Mouse (Mus musculus) common myeloid progenitor, adult 5-6 weeks (primary cell): ENCODE measurements at regions not wholly inside any gene's neighbourhood (a gene's known extent, or its start where the extent isn't known, plus 50 kb on each side); places are given as distances from the start of the nearest gene placed in this dataset.
"Not testable (repeated sequence)": the region's sequence is repeated elsewhere in the genome, so short reads cannot be mapped to it uniquely, and the experiment has no call there.

Experiments used
- ATAC-seq: replicated peaks from 2 replicates; pipeline ENCODE4 v1.8.0; 2016; ENCODE audit warnings: low read depth, mild to moderate bottlenecking, moderate TSS enrichment, inconsistent platforms; ENCODE audit not compliant: poor library complexity, severe bottlenecking

DNA sequence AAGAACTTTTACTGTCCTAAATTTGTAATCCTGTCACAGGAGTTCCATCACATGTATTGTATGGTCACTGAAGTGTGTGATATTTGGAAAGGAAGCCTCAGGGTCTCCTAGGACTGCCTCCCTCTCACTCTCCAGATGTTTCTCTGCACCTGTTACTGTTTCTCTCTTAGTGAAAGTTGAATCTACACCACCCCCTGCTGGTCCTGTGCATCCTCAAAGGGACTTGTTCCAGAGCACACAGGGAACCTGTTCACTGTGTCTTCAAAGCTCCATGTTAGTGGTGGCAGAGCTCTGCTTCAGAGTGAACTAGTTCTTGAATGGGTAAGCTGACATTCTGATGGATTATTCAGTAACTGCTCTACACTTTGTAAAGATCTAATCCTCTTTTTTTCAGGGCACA lies 785.1 kb upstream of the Zfp386 start:
- not testable (repeated sequence) for ATAC-seq

DNA sequence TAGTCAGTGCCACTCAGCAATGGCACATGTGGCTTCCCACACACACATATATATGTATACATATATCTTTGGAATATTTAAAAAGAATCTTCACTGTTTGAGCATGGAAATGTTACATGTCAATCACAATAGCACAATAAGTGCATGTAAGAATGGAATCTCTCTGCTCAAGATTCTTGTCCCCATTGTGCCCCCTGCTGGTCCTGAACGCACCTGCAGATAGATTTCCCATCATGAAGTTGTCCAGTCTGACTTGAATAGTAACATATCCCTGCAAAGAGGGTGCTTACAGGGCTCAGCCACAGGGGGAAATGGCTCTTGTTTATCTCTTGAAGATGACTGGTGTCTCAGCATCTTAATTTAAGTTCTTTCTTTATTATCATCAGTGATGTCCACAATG lies 770.8 kb upstream of the Zfp386 start:
- ATAC-seq = not testable (repeated sequence)

DNA sequence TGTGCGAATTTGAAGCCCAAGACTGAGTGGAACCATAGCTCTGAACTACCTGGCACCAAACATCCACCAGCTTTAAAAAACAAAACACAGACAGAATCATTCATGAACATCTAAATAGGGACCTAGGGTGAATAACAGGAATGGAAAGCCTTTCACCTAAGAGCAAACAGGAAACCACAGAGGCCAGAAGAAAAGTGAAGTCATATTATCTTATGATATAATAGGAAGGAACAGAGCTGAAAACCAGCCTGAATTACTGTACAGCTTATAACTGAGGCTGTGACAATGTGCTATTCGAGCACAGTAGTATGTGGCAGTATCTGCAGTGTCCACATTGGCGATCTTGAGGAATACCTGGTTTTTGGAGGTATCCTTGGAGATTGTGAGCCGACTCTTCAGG lies 753.8 kb upstream of the Zfp386 start:
- ATAC-seq = peak; percentile 66

DNA sequence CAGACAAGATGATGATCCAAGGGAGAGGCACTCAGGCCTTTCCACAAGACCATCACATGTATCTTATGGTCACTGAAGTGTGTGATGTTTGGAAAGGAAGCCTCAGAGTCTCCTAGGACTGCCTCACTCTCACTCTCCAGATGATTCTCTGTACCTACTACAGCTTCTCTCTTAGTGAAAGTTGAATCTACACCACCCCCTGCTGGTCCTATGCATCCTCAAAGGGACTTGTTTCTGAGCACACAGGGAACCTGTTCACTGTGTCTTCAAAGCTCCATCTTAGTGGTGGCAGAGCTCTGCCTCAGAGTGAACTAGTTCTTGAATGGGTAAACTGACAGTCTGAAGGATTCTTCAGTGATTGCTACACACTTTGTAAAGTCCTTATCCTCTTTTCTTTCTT lies 749.5 kb upstream of the Zfp386 start:
- ATAC-seq = not testable (repeated sequence)

DNA sequence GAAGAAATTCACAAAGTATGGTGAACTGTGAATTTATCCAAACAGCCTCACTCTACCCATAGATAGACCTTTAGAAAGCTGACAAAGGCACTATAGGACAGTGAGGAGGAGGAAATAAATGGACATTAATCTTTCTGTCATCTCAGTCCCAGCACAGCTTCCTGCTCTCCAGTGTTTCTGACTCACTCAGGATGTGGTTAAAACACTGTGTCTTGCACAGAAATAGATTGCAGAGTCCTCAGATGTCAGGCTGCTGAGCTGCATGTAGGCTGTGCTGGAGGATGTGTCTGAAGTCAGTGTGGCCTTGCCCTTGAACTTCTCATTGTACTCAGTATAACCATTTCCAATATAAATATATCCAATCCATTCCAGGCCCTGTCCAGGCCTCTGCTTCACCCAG lies 735.6 kb upstream of the Zfp386 start:
- ATAC-seq = peak; percentile 100

DNA sequence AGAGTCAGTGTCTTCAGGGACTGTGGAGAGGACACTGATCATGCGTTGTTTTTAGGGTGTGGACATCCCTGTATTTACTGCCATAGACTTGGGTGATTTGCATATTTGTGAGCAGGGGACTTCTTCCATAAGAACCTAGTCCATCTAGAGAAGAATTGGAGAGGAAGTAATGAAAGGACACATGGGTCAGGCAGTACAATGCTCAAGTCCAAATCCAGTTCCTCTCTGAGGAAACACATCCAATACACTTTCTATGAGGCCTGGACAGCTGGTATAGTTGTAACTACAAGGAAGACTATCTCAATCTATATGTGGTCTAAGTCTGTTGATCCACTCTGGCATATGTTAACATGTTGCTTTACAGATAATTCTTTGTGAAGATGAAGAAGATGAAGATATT lies 734.9 kb upstream of the Zfp386 start:
- 0 out of 2 replicates have a peak, but pooled peaks have one; percentile 37 for ATAC-seq

DNA sequence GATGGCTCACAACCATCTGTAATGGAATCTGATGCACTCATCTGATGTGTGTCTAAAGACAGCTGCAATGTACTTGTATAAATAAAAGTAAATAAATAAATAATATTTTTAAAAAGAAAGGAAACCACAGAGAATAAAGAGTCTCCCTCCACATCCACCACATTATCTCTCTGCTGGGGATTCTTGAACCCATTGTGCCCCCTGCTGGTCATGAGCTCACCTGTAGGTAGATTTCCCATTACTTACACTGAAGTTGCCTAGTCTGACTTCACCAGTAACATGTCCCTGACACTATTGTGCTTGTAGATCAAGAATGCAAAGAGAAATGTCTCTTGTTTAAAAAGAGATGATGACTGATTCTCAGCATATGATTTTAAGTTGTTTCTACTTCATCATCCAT lies 726.9 kb upstream of the Zfp386 start:
- peak; percentile 97 for ATAC-seq

DNA sequence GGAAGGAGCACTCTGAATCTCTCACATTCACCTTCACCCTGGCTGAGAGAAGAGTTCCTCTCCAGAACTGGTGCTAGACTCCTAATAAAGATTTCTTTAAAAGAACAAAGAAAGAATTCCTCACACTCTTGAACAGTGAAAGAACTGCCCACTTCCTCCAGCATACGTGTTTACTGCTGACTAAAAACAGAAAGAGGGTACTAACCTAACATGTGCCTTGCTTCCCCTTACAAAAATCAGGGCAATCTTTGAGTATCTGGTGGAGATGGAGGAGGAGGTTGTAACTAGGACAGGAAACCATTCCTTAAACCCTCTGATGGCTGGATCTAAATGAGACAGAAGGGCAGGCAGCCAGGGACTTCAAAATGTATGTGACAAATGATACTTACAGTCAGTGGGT lies 719.1 kb upstream of the Zfp386 start:
- ATAC-seq = peak; percentile 50; the same call in 1 of the 2 replicates

DNA sequence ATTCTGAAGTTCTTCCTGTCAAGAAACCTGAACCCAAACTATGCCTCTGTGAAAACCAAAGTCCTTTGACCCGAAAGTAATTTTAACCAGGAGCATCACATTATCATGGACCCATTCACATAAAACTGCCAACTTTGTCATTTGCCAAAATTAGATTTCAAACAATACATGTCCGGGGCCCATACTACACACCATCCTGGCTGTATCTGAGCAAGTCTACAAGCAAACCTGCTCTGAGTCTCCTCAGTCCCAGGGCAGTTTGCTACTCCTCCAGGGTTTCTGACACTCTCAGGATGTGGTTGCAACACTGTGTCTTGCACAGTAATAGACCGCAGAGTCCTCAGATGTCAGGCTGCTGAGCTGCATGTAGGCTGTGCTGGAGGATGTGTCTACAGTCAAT lies 712.8 kb upstream of the Zfp386 start:
- 0 out of 2 replicates have a peak, but pooled peaks have one; percentile 32 for ATAC-seq

DNA sequence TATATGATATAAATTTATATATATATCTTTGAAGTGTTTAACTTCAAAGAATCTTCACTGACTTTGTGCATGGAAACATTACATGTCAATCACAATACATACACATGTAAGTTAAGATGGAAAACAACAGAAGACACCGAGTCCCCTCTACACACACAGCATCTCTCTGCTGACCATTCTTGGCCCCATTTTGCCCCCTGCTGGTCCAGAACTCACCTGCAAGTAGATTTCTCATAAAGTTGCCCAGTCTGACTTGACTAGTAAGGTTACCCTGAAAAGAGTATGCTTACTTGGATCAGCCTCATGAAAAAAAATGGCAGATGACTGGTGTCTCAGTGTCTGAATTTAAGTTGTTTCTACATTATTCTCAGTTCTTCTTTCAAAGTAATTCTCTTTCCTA lies 710.9 kb upstream of the Zfp386 start:
- 0 out of 2 replicates have a peak, but pooled peaks have one; percentile 39 for ATAC-seq

DNA sequence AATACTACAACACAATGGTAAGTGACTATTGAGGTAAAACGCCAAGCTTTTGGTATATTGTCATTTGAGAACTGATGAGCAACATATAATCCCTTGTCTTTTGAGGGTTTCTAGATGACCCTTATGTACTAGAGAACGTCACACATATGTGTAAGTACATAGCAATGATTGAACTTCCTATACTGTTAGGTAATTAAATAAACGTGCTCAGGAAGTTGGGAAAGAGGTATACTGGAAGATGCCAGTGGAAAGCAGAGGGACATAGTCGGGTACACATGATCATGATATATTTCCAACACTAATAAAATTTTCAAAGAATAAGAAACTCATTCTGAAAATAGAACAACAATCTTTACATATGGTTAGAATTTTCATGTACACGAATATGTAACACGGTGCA lies 701.4 kb upstream of the Zfp386 start:
- ATAC-seq = not testable (repeated sequence)

DNA sequence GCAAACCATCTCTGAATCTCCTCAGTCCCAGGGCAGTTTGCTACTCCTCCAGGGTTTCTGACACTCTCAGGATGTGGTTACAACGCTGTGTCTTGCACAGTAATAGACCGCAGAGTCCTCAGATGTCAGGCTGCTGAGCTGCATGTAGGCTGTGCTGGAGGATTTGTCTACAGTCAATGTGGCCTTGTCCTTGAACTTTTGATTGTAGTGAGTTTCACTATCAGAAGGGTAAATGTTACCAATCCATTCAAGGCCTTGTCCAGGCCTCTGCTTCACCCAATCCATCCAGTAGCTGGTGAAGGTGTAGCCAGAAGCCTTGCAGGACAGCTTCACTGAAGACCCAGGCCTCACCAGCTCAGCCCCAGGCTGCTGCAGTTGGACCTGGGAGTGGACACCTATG lies 688.5 kb upstream of the Zfp386 start:
- 0 out of 2 replicates have a peak, but pooled peaks have one; percentile 47 for ATAC-seq

DNA sequence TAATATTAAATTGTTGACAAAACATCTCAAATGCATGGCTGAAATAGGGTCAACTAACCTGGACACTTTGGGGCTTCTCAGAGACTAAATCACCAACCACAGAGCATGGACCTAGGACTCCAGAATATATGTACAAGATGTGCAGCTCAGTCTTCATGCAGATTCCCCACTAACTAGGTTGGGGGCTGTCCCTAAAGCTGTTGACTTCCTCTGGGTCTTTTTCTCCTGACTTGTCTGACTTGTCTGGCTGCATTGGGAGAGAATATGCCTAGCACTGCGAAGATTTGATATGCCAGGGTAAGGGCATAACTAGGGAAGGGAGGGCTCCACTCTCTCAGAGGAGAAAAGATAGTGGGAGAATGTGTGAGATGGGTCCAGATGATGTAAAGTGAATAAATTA lies 681.9 kb upstream of the Zfp386 start:
- ATAC-seq = not testable (repeated sequence)

DNA sequence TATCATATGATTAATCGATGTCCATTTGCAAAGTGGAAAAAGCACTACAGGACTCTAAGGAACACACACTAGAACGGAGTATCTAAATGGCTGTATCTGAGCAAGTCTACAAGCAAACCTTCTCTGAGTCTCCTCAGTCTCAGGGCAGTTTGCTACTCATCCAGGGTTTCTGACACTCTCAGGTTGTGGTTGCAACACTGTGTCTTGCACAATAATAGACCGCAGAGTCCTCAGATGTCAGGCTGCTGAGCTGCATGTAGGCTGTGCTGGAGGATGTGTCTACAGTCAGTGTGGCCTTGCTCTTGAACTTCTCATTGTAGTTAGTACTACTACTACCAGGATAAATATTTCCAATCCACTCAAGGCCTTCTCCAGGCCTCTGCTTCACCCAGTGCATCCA lies 675.7 kb upstream of the Zfp386 start:
- 0 out of 2 replicates have a peak, but pooled peaks have one; percentile 45 for ATAC-seq

DNA sequence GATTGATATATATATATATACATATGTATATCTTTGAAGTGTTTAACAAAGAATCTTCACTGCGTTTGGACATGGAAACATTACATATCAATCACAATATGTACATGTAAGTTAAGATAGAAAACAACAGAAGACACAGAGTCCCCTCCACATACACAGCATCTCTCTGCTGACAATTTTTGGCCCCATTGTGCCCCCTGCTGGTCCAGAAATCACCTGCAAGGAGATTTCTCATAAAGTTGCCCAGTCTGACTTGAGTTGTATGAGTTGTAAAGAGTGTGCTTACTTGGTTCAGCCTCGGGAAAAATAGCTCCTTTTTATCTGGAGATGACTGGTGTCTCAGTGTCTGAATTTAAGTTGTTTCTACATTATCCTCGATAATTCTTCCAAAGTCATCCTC lies 674.5 kb upstream of the Zfp386 start:
- not testable (repeated sequence) for ATAC-seq

DNA sequence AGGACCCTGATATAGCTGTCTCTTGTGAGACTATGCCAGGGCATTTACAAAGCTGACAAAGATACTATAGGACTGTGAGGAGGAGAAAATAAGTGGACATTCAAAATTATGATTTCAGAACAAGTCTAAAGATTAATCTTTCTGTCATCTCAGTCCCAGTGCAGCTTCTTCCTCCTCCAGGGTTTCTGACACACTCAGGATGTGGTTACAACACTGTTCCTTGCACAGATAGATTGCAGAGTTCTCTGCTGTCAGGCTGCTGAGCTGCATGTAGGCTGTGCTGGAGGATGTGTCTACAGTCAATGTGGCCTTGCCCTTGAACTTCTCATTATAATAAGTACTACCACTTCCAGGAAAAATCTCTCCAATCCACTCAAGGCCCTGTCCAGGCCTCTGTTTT lies 661.0 kb upstream of the Zfp386 start:
- peak; percentile 65 for ATAC-seq

DNA sequence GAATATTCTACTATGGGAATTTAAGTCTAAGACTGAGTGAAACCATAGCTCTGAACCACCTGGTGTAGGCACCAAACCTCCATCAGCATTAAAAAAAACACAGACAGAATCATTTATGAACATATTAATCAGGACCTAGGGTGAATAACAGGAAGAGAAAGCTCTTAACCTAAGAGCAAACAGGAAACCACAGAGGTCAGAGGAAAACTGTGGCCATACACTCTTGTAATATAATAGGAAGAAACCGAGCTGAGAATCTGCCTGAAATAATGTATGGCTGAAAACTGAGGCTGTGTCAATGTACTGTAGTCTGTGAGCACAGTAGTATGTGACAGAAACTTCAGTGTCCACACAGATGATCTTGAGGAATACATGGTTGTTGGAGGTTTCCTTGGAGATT lies 643.4 kb upstream of the Zfp386 start:
- peak; percentile 66 for ATAC-seq

DNA sequence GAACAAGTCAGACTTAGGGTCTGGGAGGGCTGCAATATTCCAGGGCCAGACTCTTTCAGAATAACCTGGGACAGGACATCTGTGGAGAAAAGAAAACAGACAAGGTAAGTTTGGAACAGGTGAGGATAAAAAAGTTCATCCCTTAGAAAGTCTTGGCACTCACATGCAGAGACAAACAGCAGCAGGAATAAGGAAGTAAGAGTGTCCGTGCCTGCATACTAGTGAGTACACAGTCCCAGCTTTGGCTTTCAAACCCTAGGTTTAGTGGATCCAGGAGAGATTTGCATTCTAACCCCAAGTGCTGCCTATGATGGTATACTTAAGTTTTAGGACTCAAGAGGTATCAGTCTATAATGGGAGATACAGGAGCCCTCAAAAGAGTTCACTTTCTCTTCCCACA lies 642.9 kb upstream of the Zfp386 start:
- 0 out of 2 replicates have a peak, but pooled peaks have one; percentile 36 for ATAC-seq

DNA sequence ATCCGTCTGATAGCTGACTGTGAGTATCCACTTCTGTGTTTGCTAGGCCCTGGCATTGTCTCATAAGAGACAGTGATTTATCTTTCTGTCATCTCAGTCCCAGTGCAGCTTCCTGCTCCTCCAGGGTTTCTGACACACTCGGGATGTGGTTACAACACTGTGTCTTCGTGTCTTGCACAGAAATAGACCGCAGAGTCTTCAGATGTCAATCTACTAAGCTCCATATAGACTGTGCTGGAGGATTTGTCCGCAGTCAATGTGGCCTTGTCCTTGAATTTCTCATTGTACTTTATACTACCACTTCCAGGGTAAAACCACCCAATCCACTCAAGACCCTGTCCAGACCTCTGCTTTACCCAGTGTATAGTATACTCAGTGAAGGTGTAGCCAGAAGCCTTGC lies 601.3 kb upstream of the Zfp386 start:
- ATAC-seq = peak; percentile 91

DNA sequence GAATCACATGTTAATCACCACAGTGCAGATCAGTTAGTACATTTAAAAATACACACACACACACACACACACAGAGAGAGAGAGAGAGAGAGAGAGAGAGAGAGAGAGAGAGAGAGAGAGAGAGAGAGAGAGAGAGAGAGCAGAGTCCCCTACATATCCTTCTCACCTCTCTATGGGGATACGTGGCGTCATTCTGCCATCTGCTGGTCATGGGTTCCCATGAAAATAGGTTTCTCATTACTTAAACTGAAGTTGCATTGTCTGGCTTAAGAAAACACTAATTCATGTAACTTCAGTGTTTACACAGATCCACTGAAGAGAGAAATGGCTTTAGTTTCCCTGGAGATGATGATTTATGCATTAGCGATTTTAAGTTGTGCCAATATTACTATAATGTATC lies 594.9 kb upstream of the Zfp386 start:
- ATAC-seq = peak; percentile 79

DNA sequence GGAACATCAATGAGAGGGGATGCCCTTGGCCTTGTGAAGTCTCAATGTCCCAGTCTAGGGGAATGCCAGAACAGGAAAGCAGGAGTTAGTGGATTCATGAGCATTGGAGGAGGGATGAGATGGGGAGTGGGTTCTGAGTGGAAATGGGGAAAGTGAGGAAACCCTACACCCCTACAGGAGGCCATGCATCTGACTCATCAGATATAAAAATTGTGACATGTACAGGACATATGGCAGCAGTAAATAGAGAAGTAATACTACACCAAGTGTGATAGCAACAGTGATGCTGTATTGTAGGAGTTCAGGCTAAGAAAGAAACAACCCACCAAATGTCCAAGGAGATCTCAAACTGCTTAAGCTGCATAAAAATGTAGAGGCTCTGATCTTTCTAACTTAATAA lies 582.7 kb upstream of the Zfp386 start:
- ATAC-seq = not testable (repeated sequence)

DNA sequence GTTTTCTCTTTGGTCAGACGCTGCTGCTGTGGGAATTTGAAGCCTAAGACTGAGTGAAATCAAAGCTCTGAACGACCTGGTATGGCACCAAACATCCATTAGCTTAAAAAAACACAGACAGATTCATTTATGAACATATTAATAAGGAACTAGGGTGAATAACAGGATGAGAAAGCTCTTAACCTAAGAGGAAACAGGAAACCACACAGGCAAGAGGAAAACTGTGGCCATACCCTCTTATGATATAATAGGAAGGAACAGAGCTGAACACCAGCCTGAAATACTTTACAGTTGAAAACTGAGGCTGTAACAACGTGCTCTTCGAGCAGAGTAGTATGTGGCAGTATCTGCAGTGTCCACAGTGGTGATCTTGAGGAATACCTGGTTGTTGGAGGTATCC lies 579.5 kb upstream of the Zfp386 start:
- peak; percentile 80 for ATAC-seq

DNA sequence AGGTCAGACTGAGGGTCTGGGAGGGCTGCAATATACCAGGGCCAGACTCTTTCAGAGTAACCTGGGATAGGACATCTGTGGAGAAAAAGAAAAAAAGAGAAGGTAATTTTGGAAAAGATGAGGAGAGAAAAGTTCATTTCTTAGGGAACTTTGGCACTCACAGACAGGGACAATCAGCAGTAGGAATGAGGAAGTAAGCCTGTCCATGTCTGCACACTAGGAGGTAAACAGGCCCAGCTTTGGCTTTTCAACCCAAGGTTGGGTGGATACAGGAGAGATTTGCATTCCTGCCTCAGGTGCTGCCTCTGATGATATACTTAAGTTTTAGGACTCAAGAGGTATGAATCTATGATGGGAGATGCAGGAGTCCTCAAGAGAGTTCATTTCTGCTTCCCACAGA lies 579.0 kb upstream of the Zfp386 start:
- peak; percentile 69; the same call in 1 of the 2 replicates for ATAC-seq
